Comparison of ENCODE assay signal across 8 mouse cellular contexts in genomic region chr15:81190011-81190629, GRCm38 (mm10). TPM values are rescaled to one million over a fixed set of nuclear protein-coding genes. Genes with fewer than 3 reads are reported as not detected.
DNase-seq lines count a peak whose midpoint lies in the region; ATAC-seq and TF ChIP-seq lines count a peak whose summit lies in the region.

No protein-coding gene starts in this region.

- peak overlapping the region; percentile 97 for H3K4me3 ChIP-seq in forebrain, embryonic 15.5 days
- H3K4me3 ChIP-seq in limb, embryonic 11.5 days (ENCODE audit: low read depth, low read length), result peak overlapping the region; percentile 81
- peak overlapping the region; percentile 99 for H3K4me3 ChIP-seq in midbrain, postnatal 0 days (ENCODE audit: low read depth, low read length)

- peaks cover 20% of the 10 kb centered on the region for H3K4me1 ChIP-seq in forebrain, embryonic 15.5 days
- 0 out of 2 replicates have a peak, but pooled peaks cover 3% of the 10 kb centered on the region for H3K4me1 ChIP-seq in limb, embryonic 11.5 days (ENCODE audit: control insufficient read depth, insufficient read depth, low read length)
- no peaks in the 10 kb centered on the region for H3K4me1 ChIP-seq in midbrain, postnatal 0 days (ENCODE audit: insufficient read depth, low read length)

- H3K4me2 ChIP-seq in forebrain, embryonic 15.5 days (replicated peaks), result peak overlapping the region; percentile 84
- peak overlapping the region; percentile 93 for H3K4me2 ChIP-seq in limb, embryonic 11.5 days (ENCODE audit: low read depth, severe bottlenecking)
- H3K4me2 ChIP-seq in midbrain, postnatal 0 days (ENCODE audit: low read depth, low read length, poor library complexity, severe bottlenecking), result peak overlapping the region; percentile 74

- peak; percentile 48 for DNase-seq in gastrocnemius, postnatal 10 days
- DNase-seq in gastrocnemius, postnatal 14 days, result no peak
- peak; percentile 59 for DNase-seq in 3134 (ENCODE audit: extremely low read depth, insufficient read length, low spot score)
- peak; percentile 33 for DNase-seq in WW6 (ENCODE audit: low read depth, low spot score)
- DNase-seq in limb, embryonic 11.5 days (ENCODE audit: low spot score), result no peak
- DNase-seq in midbrain, postnatal 0 days (ENCODE audit: low spot score), result peak; percentile 42
- no peak for DNase-seq in layer of hippocampus, adult 8-10 months (ENCODE audit: low spot score in 2 of 2)

- no peak; the same call in 1 of the 2 replicates for ATAC-seq in forebrain, embryonic 15.5 days (replicated peaks)
- ATAC-seq in limb, embryonic 11.5 days (ENCODE audit: insufficient number of reproducible peaks, low FRiP score, low TSS enrichment, low read depth), result peak; percentile 71; the same call in 1 of the 2 replicates
- no peak; the same call in 1 of the 2 replicates for ATAC-seq in midbrain, postnatal 0 days (ENCODE audit: low FRiP score)

- intact Hi-C loops in gastrocnemius, postnatal 14 days (cut with DNase I; ENCODE audit: low total_unique reads), result no loop called here

- H3K36me3 ChIP-seq in forebrain, embryonic 15.5 days, result no peaks in the 10 kb centered on the region
- no peaks in the 10 kb centered on the region for H3K36me3 ChIP-seq in limb, embryonic 11.5 days (ENCODE audit: control insufficient read depth, insufficient read depth, low read length)
- no peaks in the 10 kb centered on the region for H3K36me3 ChIP-seq in midbrain, postnatal 0 days (ENCODE audit: insufficient read depth, low read length)

- under 1% methylated on average over 46 of the region's 46 CpGs for WGBS in forebrain, embryonic 15.5 days
- WGBS in limb, embryonic 11.5 days, result under 1% methylated on average over 40 of the region's 46 CpGs
- WGBS in midbrain, postnatal 0 days, result under 1% methylated on average over 45 of the region's 46 CpGs

- no peak for TF ChIP-seq CTCF in midbrain, postnatal 0 days (IDR thresholded peaks at IDR 0.05)

- no peaks in the 10 kb centered on the region for H3K27me3 ChIP-seq in forebrain, embryonic 15.5 days
- no peaks in the 10 kb centered on the region for H3K27me3 ChIP-seq in limb, embryonic 11.5 days (ENCODE audit: control insufficient read depth, insufficient read depth, low read length)
- no peaks in the 10 kb centered on the region for H3K27me3 ChIP-seq in midbrain, postnatal 0 days (ENCODE audit: insufficient read depth, low read length)

- no peaks in the 10 kb centered on the region for H3K9me3 ChIP-seq in forebrain, embryonic 15.5 days
- H3K9me3 ChIP-seq in limb, embryonic 11.5 days (ENCODE audit: control insufficient read depth, low read length), result no peaks in the 10 kb centered on the region
- no peaks in the 10 kb centered on the region for H3K9me3 ChIP-seq in midbrain, postnatal 0 days (ENCODE audit: low read length)

- peak overlapping the region; percentile 83 for H3K27ac ChIP-seq in forebrain, embryonic 15.5 days (replicated peaks)
- peak overlapping the region; percentile 47; the same call in 1 of the 2 replicates for H3K27ac ChIP-seq in limb, embryonic 11.5 days (replicated peaks; ENCODE audit: low read depth, low read length)
- H3K27ac ChIP-seq in midbrain, postnatal 0 days (ENCODE audit: low read depth, low read length), result peak overlapping the region; percentile 80

- H3K9ac ChIP-seq in forebrain, embryonic 15.5 days (replicated peaks), result peak overlapping the region; percentile 96
- peak overlapping the region; percentile 82 for H3K9ac ChIP-seq in limb, embryonic 11.5 days (ENCODE audit: low read length)
- H3K9ac ChIP-seq in midbrain, postnatal 0 days (replicated peaks; ENCODE audit: low read length, poor library complexity, severe bottlenecking), result peak overlapping the region; percentile 90

RNA-seq across cellular contexts. Expression of gene Mrtfa, which starts 0.4 kb away (rescaled TPM):
- 10 to 100 TPM; 39.2 to 50.1 TPM for total RNA-seq in gastrocnemius, postnatal 10 days (2021)
- 10 to 100 TPM; 17.1 to 37.4 TPM for total RNA-seq in gastrocnemius, postnatal 14 days (2021)
- polyA plus RNA-seq in forebrain, embryonic 15.5 days (2015; fragmentation: Nextera tagmentation; extraction: Ambion mirVana), result 24.1 and 25.1 TPM in 2 replicates
- 22.3 and 23.0 TPM in 2 replicates for polyA plus RNA-seq in limb, embryonic 11.5 days (2014; fragmentation: Nextera tagmentation; extraction: Ambion mirVana)
- total RNA-seq in midbrain, postnatal 0 days (2014; rRNA removed), result 32.1 and 44.1 TPM in 2 replicates
- 20.8 and 22.6 TPM in 2 replicates for polyA plus RNA-seq in midbrain, postnatal 0 days (2015; fragmentation: Nextera tagmentation; extraction: Ambion mirVana)
- total RNA-seq in layer of hippocampus, adult 8-10 months (2022), result 100 to 1,000 TPM in 1 of 4 experiments, 10 to 100 TPM in 3; 79.9 to 100 (median 95.9) TPM

RNA-seq across cellular contexts. Expression of gene Mchr1, which starts 45.2 kb away (rescaled TPM):
- 1 to 10 TPM; 1.9 TPM for total RNA-seq in gastrocnemius, postnatal 10 days (2021)
- total RNA-seq in gastrocnemius, postnatal 14 days (2021), result 1 to 10 TPM; 1.5 to 1.9 TPM
- 1.2 and 1.8 TPM in 2 replicates for polyA plus RNA-seq in forebrain, embryonic 15.5 days (2015; fragmentation: Nextera tagmentation; extraction: Ambion mirVana)
- 0.28 and 0.55 TPM in 2 replicates for polyA plus RNA-seq in limb, embryonic 11.5 days (2014; fragmentation: Nextera tagmentation; extraction: Ambion mirVana)
- total RNA-seq in midbrain, postnatal 0 days (2014; rRNA removed), result 11.2 and 17.2 TPM in 2 replicates
- polyA plus RNA-seq in midbrain, postnatal 0 days (2015; fragmentation: Nextera tagmentation; extraction: Ambion mirVana), result 9.3 and 12.4 TPM in 2 replicates
- total RNA-seq in layer of hippocampus, adult 8-10 months (2022), result 10 to 100 TPM; 19.3 to 25.1 (median 24.3) TPM

Comparison
In these comparisons a context has a peak if more than half of its experiments do, and no peak if none do; other contexts are left out.
1. DNase-seq: peak in gastrocnemius, postnatal 10 days (single experiment), 3134 (single experiment), WW6 (single experiment) and midbrain, postnatal 0 days (single experiment); none in gastrocnemius, postnatal 14 days (single experiment), limb, embryonic 11.5 days (single experiment) and layer of hippocampus, adult 8-10 months (0 of 2).
2. Peak in every context shown above with its lines, with median percentiles within 50 percentile points of each other: H3K27ac ChIP-seq, H3K4me2 ChIP-seq, H3K4me3 ChIP-seq and H3K9ac ChIP-seq.